Mouse (Mus musculus) heart, embryonic 16.5 days (tissue): ENCODE data around the gene Galnt6. TPM values are rescaled to one million over a fixed set of nuclear protein-coding genes. Genes with fewer than 3 reads are reported as not detected.

Source experiments
- ATAC-seq: fragments of 200-750 bp; cut with Nextera tagmentation; replicated peaks from 2 replicates; pipeline ENCODE4 v1.8.0; 2017; ENCODE audit warnings: moderate number of reproducible peaks; ENCODE audit not compliant: insufficient read depth, low FRiP score; ENCODE audit errors: extremely low read depth
- H3K27ac ChIP-seq: fragments of 300-500 bp; sonication (generic); 2 replicates; pipeline ENCODE4 v1.5.1; 2014; ENCODE audit warnings: mild to moderate bottlenecking, low read length, control low read depth, moderate library complexity
- H3K27me3 ChIP-seq: fragments of 300-500 bp; sonication (generic); 2 replicates; pipeline ENCODE4 v1.6.1; 2014; ENCODE audit warnings: low read length, mixed read lengths; ENCODE audit not compliant: control insufficient read depth, insufficient read depth
- H3K36me3 ChIP-seq: fragments of 300-500 bp; sonication (generic); 2 replicates; pipeline ENCODE4 v1.6.1; 2014; ENCODE audit not compliant: control insufficient read depth, insufficient read depth
- H3K4me1 ChIP-seq: fragments of 300-500 bp; sonication (generic); 2 replicates; pipeline ENCODE4 v1.6.1; 2014; ENCODE audit warnings: low read length, mixed read lengths; ENCODE audit not compliant: control insufficient read depth, insufficient read depth
- H3K4me2 ChIP-seq: fragments of 300-500 bp; sonication (generic); 2 replicates; pipeline ENCODE4 v1.6.1; 2014; ENCODE audit warnings: low read depth, mild to moderate bottlenecking, control low read depth, low read length
- H3K4me3 ChIP-seq: fragments of 300-500 bp; sonication (generic); 2 replicates; pipeline ENCODE4 v1.5.1; 2014; ENCODE audit warnings: mild to moderate bottlenecking, control low read depth, low read length
- H3K9ac ChIP-seq: fragments of 300-500 bp; sonication (generic); 2 replicates; pipeline ENCODE4 v1.6.1; 2014; ENCODE audit warnings: low read length, control low read depth
- H3K9me3 ChIP-seq: fragments of 300-500 bp; sonication (generic); replicated peaks from 2 replicates; pipeline ENCODE4 v1.6.1; 2016; ENCODE audit warnings: low read length; ENCODE audit not compliant: control insufficient read depth
- WGBS: fragments of 180-500 bp; shearing (Covaris S2); extraction: QIAGEN DNeasy Blood & Tissue Kit; methylation state at CpG from one replicate; pipeline ENCODE4 v1.1.7; 2014; 5-methylcytosine and 5-hydroxymethylcytosine counted together
- polyA plus RNA-seq: library from polyadenylated mRNA; unstranded; fragments of >200 nt; fragmentation: Nextera tagmentation; extraction: Ambion mirVana; gene quantifications from 2 replicates; pipeline ENCODE4 v1.2.1, GENCODE M21; 2015

Gene Galnt6
- polyA plus RNA-seq, 1 experiment from 2014 or later: 2.4 TPM

DNA sequence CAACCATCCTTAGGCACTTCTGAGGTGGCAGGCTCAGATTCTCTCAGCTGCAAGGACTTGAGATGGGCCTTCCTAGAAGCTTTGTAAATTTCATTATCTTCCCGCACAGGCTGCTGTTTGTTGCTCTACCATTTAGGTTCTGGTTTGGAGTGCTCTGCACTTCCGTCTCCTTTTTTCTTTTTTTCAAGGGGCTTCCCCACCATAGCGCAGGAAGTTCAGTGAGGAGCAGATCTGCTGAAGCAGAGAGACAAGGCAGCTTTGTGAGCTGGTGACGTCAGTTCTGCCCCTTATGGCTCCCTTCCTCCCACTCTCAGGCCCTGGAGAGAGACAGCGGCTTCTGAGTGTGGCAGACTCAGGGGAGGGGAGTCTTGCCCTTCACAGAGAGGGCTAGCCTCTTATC, 3.4 kb upstream of the Galnt6 start:
- peaks cover 31% of the 10 kb centered on the region for H3K27me3 ChIP-seq

GRCm38 (mm10) chr15:100731081-100731480, 1.9 kb upstream of the Galnt6 start:
- Histone ChIP-seq H3K4me2 (no peak overlapping the region), H3K4me3 (no peak overlapping the region), H3K36me3 (no peaks in the 10 kb centered on the region), H3K27ac (no peak overlapping the region), H3K9ac (no peak overlapping the region), H3K9me3 (no peaks in the 10 kb centered on the region), H3K4me1 (peaks cover 5% of the 10 kb centered on the region; the same call in 1 of the 2 replicates), H3K27me3 (peaks cover 33% of the 10 kb centered on the region)
- WGBS: 50% methylated on average over 9 of the region's 9 CpGs
- no peak for ATAC-seq

More for the DNA sequence above, 3.4 kb upstream of the Galnt6 start:
- no peaks in the 10 kb centered on the region for H3K36me3 ChIP-seq
- WGBS: 24% methylated on average over 5 of the region's 5 CpGs
- H3K9me3 ChIP-seq: no peaks in the 10 kb centered on the region
- H3K4me2 ChIP-seq: no peak overlapping the region
- no peak overlapping the region for H3K9ac ChIP-seq
- H3K27ac ChIP-seq: no peak overlapping the region
- no peak overlapping the region for H3K4me3 ChIP-seq
- H3K4me1 ChIP-seq: peaks cover 5% of the 10 kb centered on the region; the same call in 1 of the 2 replicates
- no peak for ATAC-seq

GRCm38 (mm10) chr15:100728586-100728985, 590 bp downstream of the Galnt6 start:
- WGBS: 35% methylated on average over 9 of the region's 9 CpGs
- no peak for ATAC-seq
- H3K9ac ChIP-seq: no peak overlapping the region
- peaks cover 33% of the 10 kb centered on the region for H3K27me3 ChIP-seq
- H3K27ac ChIP-seq: no peak overlapping the region
- no peaks in the 10 kb centered on the region for H3K36me3 ChIP-seq
- peak overlapping the region; percentile 46 for H3K4me3 ChIP-seq
- peak overlapping the region; percentile 64 for H3K4me2 ChIP-seq
- no peaks in the 10 kb centered on the region for H3K9me3 ChIP-seq
- H3K4me1 ChIP-seq: peaks cover 5% of the 10 kb centered on the region; the same call in 1 of the 2 replicates

GRCm38 (mm10) chr15:100727834-100728233, 1.3 kb downstream of the Galnt6 start:
- Histone ChIP-seq H3K4me3 (no peak overlapping the region), H3K4me2 (no peak overlapping the region), H3K9me3 (no peaks in the 10 kb centered on the region), H3K36me3 (no peaks in the 10 kb centered on the region), H3K9ac (no peak overlapping the region), H3K27ac (no peak overlapping the region), H3K27me3 (peaks cover 33% of the 10 kb centered on the region), H3K4me1 (peaks cover 5% of the 10 kb centered on the region; the same call in 1 of the 2 replicates)
- WGBS: 80% methylated on average over 11 of the region's 11 CpGs
- ATAC-seq: no peak

DNA sequence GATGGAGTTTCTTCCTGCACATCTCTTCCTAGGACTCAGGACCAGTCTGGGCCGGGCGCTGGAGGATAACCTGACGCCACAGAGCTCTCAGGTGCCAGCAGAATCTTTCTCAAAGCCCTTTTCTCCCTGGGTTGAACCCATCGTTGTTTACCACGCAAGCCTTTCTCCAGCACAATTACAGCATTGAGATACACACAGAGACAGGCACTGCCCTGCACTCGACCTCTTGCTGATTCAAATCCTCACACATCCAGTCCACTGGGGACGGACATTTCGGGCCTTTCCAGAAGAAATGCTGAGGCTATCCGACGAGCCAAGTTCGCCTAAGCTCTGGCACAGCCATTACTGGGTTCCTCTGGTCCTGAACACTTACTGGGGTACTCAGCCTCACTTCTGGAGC, 2.5 kb downstream of the Galnt6 start:
- no peaks in the 10 kb centered on the region for H3K36me3 ChIP-seq
- WGBS: 79% methylated on average over 11 of the region's 11 CpGs
- H3K4me3 ChIP-seq: no peak overlapping the region
- H3K27ac ChIP-seq: no peak overlapping the region
- peaks cover 33% of the 10 kb centered on the region for H3K27me3 ChIP-seq
- H3K4me2 ChIP-seq: no peak overlapping the region
- no peak for ATAC-seq
- H3K9me3 ChIP-seq: no peaks in the 10 kb centered on the region
- H3K9ac ChIP-seq: no peak overlapping the region
- peaks cover 5% of the 10 kb centered on the region; the same call in 1 of the 2 replicates for H3K4me1 ChIP-seq

DNA sequence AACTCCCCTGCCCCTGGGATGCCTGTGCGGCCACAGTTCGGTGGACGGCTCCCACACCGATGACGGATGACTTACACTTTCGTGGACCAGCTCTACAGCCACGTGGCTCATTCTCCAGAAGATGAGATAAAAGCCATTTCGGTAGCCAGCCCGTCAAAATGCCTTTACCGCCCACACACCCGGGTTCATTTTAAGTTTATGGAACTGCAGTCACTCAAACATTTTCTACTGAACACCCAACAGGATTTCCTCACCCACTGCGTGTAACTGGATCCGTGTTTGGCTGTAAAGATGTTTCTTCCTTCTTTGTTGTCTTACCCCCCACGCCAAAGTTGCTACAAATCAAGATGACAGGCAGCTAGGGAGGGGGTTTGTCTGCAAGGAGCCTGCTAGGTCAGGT, 5.7 kb downstream of the Galnt6 start:
- Histone ChIP-seq H3K4me2 (no peak overlapping the region), H3K9me3 (no peaks in the 10 kb centered on the region; the same call in 1 of the 2 replicates), H3K27ac (no peak overlapping the region), H3K27me3 (peaks cover 11% of the 10 kb centered on the region), H3K9ac (no peak overlapping the region), H3K4me1 (no peaks in the 10 kb centered on the region), H3K4me3 (no peak overlapping the region), H3K36me3 (no peaks in the 10 kb centered on the region)
- ATAC-seq: no peak
- WGBS: 44% methylated on average over 14 of the region's 14 CpGs

GRCm38 (mm10) chr15:100722564-100722963, 6.6 kb downstream of the Galnt6 start:
- no peak overlapping the region for H3K27ac ChIP-seq
- no peak for ATAC-seq
- H3K4me3 ChIP-seq: no peak overlapping the region
- no peaks in the 10 kb centered on the region; the same call in 1 of the 2 replicates for H3K9me3 ChIP-seq
- no peak overlapping the region for H3K4me2 ChIP-seq
- no peaks in the 10 kb centered on the region for H3K4me1 ChIP-seq
- 67% methylated on average over 6 of the region's 6 CpGs for WGBS
- H3K27me3 ChIP-seq: peaks cover 2% of the 10 kb centered on the region
- no peak overlapping the region for H3K9ac ChIP-seq
- H3K36me3 ChIP-seq: no peaks in the 10 kb centered on the region

- H3K4me2 ChIP-seq: no peak overlapping the region
- no peaks in the 10 kb centered on the region for H3K27me3 ChIP-seq
- no peak for ATAC-seq
- WGBS: 36% methylated on average over 4 of the region's 4 CpGs
- H3K4me3 ChIP-seq: no peak overlapping the region
- H3K27ac ChIP-seq: no peak overlapping the region
- no peak overlapping the region for H3K9ac ChIP-seq
- H3K36me3 ChIP-seq: no peaks in the 10 kb centered on the region
- no peaks in the 10 kb centered on the region; the same call in 1 of the 2 replicates for H3K9me3 ChIP-seq
- H3K4me1 ChIP-seq: no peaks in the 10 kb centered on the region
These were observed 7.2 kb downstream of the Galnt6 start for GRCm38 (mm10) chr15:100722026-100722425.

DNA sequence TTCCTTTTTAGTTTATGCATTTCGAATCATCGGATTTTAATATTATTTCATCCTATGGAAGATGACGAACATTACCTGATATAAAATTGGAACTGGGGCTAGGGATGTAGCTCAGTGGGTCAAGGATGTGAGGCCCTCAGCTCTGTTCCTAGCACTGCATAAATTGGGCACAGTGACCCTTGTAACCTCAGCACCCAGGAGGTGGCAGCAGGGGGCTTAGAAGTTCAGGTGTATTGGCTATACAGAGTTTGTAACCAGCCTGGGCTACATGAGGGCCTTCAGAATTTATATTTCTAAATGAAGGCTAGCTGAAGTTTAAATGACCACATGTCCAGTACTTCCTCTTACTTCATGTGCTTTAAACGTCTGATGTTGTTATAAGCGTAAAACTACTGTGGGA, 7.7 kb downstream of the Galnt6 start:
- no peak overlapping the region for H3K4me3 ChIP-seq
- H3K9me3 ChIP-seq: no peaks in the 10 kb centered on the region; the same call in 1 of the 2 replicates
- no peak overlapping the region for H3K27ac ChIP-seq
- 83% methylated on average over 5 of the region's 5 CpGs for WGBS
- H3K27me3 ChIP-seq: no peaks in the 10 kb centered on the region
- H3K4me1 ChIP-seq: no peaks in the 10 kb centered on the region
- H3K9ac ChIP-seq: no peak overlapping the region
- ATAC-seq: no peak
- H3K36me3 ChIP-seq: no peaks in the 10 kb centered on the region
- H3K4me2 ChIP-seq: no peak overlapping the region
